Mouse (Mus musculus) thymus, adult 2 months (tissue): ENCODE results near the gene Igsf6. TPM values are rescaled to one million over a fixed set of nuclear protein-coding genes. Genes with fewer than 3 reads are reported as not detected.

ENCODE experiments used
- DNase-seq: peaks from one replicate; pipeline ENCODE4 v3.0.0; 2021
- H3K27ac ChIP-seq: fragments of 200-500 bp; 2 replicates; pipeline ENCODE4 v1.5.1; 2012; ENCODE audit warnings: low read length, control low read depth; ENCODE audit not compliant: control insufficient read depth, insufficient read depth
- H3K27me3 ChIP-seq: fragments of 200-500 bp; 2 replicates; pipeline ENCODE4 v1.6.1; 2012; ENCODE audit warnings: mild to moderate bottlenecking, low read length, moderate library complexity, mixed read lengths; ENCODE audit not compliant: control insufficient read depth, insufficient read depth
- H3K36me3 ChIP-seq: fragments of 200-500 bp; 2 replicates; pipeline ENCODE4 v1.6.1; 2012; ENCODE audit warnings: mild to moderate bottlenecking, low read length, moderate library complexity; ENCODE audit not compliant: control insufficient read depth, insufficient read depth
- H3K4me1 ChIP-seq: fragments of 200-500 bp; replicated peaks from 2 replicates; pipeline ENCODE4 v1.6.1; 2012; ENCODE audit warnings: low read length; ENCODE audit not compliant: control insufficient read depth, insufficient read depth
- H3K4me3 ChIP-seq: fragments of 200-500 bp; 2 replicates; pipeline ENCODE4 v1.5.1; 2012; ENCODE audit warnings: mild to moderate bottlenecking, low read length, control low read depth, moderate library complexity; ENCODE audit not compliant: control insufficient read depth, insufficient read depth
- CTCF ChIP-seq: fragments of 200-500 bp; IDR thresholded peaks from 2 replicates; pipeline ENCODE4 v1.5.1; 2012; ENCODE audit warnings: mild to moderate bottlenecking, control low read depth, low read length, moderate library complexity, borderline replicate concordance; ENCODE audit not compliant: control insufficient read depth, poor library complexity, insufficient read depth; ENCODE audit errors: extremely low read depth
- POLR2A ChIP-seq: fragments of 200-500 bp; IDR thresholded peaks from 2 replicates; pipeline ENCODE4 v1.6.1; 2012; ENCODE audit warnings: mild to moderate bottlenecking, low read length, control low read depth, moderate library complexity; ENCODE audit not compliant: control insufficient read depth, poor library complexity, insufficient read depth; ENCODE audit errors: extremely low read depth
- WGBS: fragments of 180-500 bp; shearing (Covaris S2); methylation state at CpG from one replicate; pipeline ENCODE4 v1.1.7; 2018; 5-methylcytosine and 5-hydroxymethylcytosine counted together
- polyA plus RNA-seq: library from polyadenylated mRNA; depleted of rRNA; stranded (reverse); fragments of >200 nt; gene quantifications from 2 replicates; pipeline ENCODE4 v1.2.3, GENCODE M21; 2012; rRNA removed

Gene Igsf6
- polyA plus RNA-seq = 1.3 and 1.4 TPM in 2 replicates

DNA sequence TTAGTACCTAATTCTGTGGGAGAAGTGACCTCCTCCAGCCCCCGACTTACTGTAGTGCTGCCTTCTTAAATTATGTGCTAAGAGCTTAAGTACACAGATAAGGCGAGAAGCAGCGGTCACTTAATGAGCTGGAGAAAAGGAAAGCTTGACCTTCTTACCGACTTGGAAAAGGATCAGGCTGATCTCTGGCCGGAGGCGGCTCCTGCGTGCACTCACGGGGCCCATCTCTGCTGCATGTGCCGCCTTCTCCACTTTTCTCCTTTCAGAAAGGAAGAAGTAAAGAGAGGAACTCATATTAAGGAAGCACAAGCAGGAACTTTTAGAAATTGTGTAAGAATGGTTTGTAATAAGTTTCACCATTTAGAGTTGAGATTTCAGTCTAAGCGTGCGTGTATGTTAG is at the start of gene Igsf6:
Gene Igsf6, minus strand, starts transcription at position 292 of the 400 bp plus-strand sequence.
- Histone ChIP-seq H3K27me3 (no peaks in the 10 kb centered on the region), H3K4me3 (no peak within 1 kb of the TSS), H3K27ac (no peak within 1 kb of the TSS), H3K4me1 (no peaks in the 10 kb centered on the region), H3K36me3 (no peaks in the 10 kb centered on the region; the same call in 1 of the 2 replicates)
- TF ChIP-seq POLR2A (no peak), CTCF (no peak)
- no peak for DNase-seq
- WGBS = 82% methylated on average over 11 of the region's 11 CpGs

DNA sequence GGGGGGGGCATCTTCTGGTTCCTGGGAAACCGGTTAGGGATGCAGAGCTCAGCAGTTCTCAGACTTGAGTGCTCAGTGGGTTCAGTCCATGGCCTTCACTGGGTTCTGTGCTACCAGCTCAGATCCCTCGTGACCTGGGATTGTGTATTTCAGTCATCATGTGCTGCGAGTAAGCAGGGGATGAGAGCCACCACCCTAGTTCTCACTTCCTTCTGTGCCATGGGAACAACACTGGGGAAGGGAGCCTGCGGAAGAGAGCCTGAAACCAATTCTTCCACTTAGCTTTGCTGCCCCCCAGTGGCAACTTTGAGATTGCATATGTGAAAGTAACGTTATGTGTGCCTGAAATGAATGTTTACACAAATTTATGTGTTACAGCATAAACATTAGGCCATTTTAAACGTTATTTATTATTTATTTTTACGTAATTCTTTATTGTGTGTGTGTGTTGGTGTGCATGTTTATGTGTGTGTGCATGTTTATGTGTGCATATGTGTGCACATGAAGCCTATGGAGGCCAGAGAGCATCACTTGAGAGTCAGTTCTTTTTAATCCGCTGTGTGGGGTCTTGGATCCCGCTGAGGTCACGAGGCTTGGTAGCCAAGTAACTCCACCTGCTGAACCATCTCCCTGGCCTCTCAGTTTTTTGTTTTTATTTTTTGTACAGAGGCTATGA is 45.9 kb upstream of the Igsf6 start:
- Histone ChIP-seq H3K4me1 (no peaks in the 10 kb centered on the region), H3K4me3 (no peak overlapping the region), H3K27me3 (no peaks in the 10 kb centered on the region), H3K27ac (no peak overlapping the region), H3K36me3 (no peaks in the 10 kb centered on the region)
- TF ChIP-seq POLR2A (no peak), CTCF (peak; percentile 43; the same call in 1 of the 2 replicates)
- 19% methylated on average over 10 of the region's 10 CpGs for WGBS
- peak; percentile 73 for DNase-seq

DNA sequence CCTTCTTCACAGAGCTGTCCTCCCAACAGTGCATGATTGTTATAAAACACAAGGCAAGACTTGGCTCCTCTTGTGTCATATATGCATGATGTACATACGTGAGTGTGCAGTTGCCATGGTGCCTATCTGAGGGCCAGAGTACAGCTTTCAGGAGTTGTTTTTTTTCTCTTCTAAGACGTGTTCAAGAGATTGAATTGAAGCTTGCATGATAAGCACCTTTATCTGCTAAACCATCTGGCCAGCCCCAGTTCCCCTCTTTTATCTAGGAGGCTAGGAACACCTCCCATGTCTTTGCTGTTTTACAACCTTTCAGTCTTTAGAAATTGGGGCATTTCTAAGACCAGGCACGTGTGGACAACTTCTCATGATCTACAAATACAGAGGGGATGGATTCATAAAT is 37.4 kb upstream of the Igsf6 start:
- no peak for TF ChIP-seq POLR2A
- TF ChIP-seq CTCF = no peak
- no peaks in the 10 kb centered on the region for H3K4me1 ChIP-seq
- no peak overlapping the region for H3K27ac ChIP-seq
- H3K27me3 ChIP-seq = no peaks in the 10 kb centered on the region
- no peak for DNase-seq
- H3K36me3 ChIP-seq = no peaks in the 10 kb centered on the region
- H3K4me3 ChIP-seq = no peak overlapping the region
- WGBS = 28% methylated on average over 3 of the region's 3 CpGs

DNA sequence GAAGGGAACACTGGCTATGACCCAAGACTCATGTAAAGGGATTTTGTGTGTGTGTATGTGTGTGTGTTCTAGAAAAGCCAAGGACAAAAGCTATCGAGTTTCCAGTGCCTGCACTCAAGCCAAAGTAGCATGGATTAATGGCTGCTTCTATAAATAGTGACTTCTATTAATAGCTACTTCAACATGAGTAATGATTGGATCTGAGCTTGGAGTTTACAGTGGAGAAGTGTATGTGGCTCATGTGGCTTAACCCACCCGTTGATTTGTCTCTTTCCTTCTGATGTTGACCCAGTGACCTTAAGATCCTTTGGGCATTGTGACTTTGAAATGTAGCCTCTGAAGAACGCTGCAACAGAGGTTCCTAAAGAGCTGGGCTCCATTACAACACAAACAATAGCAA is 36.9 kb upstream of the Igsf6 start:
- no peak for TF ChIP-seq POLR2A
- no peak for TF ChIP-seq CTCF
- DNase-seq = no peak
- Histone ChIP-seq H3K27ac (no peak overlapping the region), H3K36me3 (no peaks in the 10 kb centered on the region), H3K4me1 (no peaks in the 10 kb centered on the region), H3K27me3 (no peaks in the 10 kb centered on the region), H3K4me3 (no peak overlapping the region)
- WGBS = 33% methylated on average over 3 of the region's 3 CpGs

DNA sequence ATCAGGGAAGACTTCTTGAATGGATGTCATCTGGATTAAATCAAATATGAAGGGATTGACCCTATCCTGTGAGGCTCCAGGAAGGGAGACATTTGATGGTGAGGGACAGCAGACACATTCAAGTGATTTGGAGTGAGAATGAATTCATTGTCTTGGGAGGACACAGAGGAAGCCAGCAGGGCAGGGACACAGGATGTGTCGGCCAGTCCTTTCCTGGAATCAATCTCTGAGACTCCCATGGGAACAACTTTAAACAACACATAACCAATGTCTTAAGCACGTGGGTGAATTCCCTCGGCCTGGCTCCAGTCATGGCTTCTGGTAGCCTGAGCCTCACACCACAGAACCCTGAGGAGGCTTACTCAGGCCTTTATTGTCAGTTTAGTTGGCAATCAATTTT is 33.5 kb upstream of the Igsf6 start:
- TF ChIP-seq POLR2A (no peak), CTCF (no peak)

DNA sequence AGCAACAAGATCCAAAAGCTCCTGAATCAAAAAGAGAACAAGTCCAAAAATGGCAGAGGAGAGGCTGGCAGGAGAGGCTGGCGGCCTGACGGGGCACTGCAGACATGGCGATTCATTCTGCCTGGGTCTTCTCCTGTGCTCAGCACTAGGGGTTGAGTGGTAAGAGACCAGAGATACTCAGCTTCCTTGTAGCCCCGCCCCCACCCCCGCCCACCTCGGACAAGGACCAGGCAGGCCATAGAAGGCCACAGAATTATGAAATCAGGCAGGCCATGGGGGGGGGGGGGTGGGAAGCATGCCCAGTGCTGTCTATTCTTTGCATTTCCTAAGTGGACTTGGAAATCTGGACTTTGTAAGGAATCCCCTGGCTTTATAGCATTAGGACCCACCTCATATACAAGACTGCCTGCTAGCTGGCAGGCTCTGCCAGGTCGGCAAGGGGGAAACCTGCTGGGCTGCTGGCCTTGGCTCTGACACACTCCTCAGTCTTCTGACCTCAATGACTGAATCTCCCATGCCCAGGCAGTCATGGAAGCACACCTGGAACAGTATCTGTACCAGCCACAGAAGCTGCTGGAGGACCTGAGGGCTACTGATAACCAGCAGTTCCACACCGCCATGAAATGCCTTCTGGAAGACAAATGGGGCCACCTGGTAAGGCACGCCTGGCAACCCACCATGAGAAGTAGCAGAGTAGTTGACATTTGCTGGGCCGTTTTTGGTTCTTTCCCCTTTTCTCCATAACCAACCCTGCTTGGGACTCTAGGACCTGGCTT is 24.4 kb upstream of the Igsf6 start:
- Histone ChIP-seq H3K4me3 (no peak overlapping the region), H3K27ac (no peak overlapping the region), H3K27me3 (no peaks in the 10 kb centered on the region), H3K4me1 (no peaks in the 10 kb centered on the region), H3K36me3 (no peaks in the 10 kb centered on the region)
- WGBS = 83% methylated on average over 10 of the region's 10 CpGs
- DNase-seq = no peak
- TF ChIP-seq CTCF = no peak
- no peak for TF ChIP-seq POLR2A

More for the DNA sequence above, 33.5 kb upstream of the Igsf6 start:
- Histone ChIP-seq H3K27ac (no peak overlapping the region), H3K27me3 (no peaks in the 10 kb centered on the region), H3K4me3 (no peak overlapping the region), H3K4me1 (no peaks in the 10 kb centered on the region), H3K36me3 (no peaks in the 10 kb centered on the region)
- 75% methylated on average over 3 of the region's 3 CpGs for WGBS
- DNase-seq = no peak
